Mouse (Mus musculus): ENCODE measurements around the gene Fam234b. TPM values are rescaled to one million over a fixed set of nuclear protein-coding genes. Genes with fewer than 3 reads are reported as not detected.
A peak's percentile ranks its signal among the peaks of the same experiment; 100 is the strongest.

The Fam234b gene
- polyA plus RNA-seq, 1 experiment: 22.5 TPM

DNA sequence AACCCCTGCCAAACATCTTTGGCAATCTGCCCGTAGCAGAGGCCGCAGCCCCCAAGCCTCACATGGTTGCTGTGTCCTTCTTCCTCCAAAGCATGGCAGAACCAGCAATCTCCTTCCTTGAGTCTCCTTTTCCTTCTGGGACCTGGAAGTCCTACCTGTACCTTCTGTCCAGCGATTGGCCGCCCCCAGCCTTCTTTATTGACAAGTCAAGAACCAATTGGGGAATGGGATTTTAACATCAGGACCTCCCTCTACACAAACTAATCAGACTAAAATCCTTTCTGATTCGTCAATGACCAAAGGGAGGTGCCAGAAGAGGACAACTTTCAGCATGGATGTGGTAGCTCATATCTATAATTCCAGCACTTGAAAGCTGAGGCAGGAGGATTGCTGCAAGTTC is 22.1 kb downstream of the Fam234b start:
- peaks cover 53% of the 10 kb centered on the region for H3K36me3 ChIP-seq (ENCODE audit: control insufficient read depth, insufficient read depth, low read length)
- no peaks in the 10 kb centered on the region for H3K4me1 ChIP-seq (ENCODE audit: control insufficient read depth, insufficient read depth, insufficient read length, low read length)
- no peak overlapping the region for H3K27ac ChIP-seq (ENCODE audit: insufficient read depth, low read depth, low read length)
- H3K4me3 ChIP-seq (ENCODE audit: low read depth, low read length): no peak overlapping the region
- WGBS: 88% methylated on average over 5 of the region's 5 CpGs
- no peaks in the 10 kb centered on the region for H3K27me3 ChIP-seq (ENCODE audit: control insufficient read depth, insufficient read depth, low read length)
- no peak for TF ChIP-seq CTCF (IDR thresholded peaks at IDR 0.05; ENCODE audit: extremely low read depth, insufficient read length, insufficient replicate concordance, low read depth, low read length)

GRCm38 (mm10) chr6:135223786-135224416 is 26.1 kb downstream of the Fam234b start:
- no peaks in the 10 kb centered on the region for H3K4me1 ChIP-seq (ENCODE audit: control insufficient read depth, insufficient read depth, insufficient read length, low read length)
- H3K27me3 ChIP-seq (ENCODE audit: control insufficient read depth, insufficient read depth, low read length): no peaks in the 10 kb centered on the region
- peaks cover 64% of the 10 kb centered on the region for H3K36me3 ChIP-seq (ENCODE audit: control insufficient read depth, insufficient read depth, low read length)
- TF ChIP-seq POLR2A (IDR thresholded peaks at IDR 0.05; ENCODE audit: low read depth, low read length): no peak
- no peak for TF ChIP-seq CTCF (IDR thresholded peaks at IDR 0.05; ENCODE audit: extremely low read depth, insufficient read length, insufficient replicate concordance, low read depth, low read length)
- no peak overlapping the region for H3K4me3 ChIP-seq (ENCODE audit: low read depth, low read length)
- 85% methylated on average over 6 of the region's 6 CpGs for WGBS
- no peak overlapping the region for H3K27ac ChIP-seq (ENCODE audit: insufficient read depth, low read depth, low read length)

DNA sequence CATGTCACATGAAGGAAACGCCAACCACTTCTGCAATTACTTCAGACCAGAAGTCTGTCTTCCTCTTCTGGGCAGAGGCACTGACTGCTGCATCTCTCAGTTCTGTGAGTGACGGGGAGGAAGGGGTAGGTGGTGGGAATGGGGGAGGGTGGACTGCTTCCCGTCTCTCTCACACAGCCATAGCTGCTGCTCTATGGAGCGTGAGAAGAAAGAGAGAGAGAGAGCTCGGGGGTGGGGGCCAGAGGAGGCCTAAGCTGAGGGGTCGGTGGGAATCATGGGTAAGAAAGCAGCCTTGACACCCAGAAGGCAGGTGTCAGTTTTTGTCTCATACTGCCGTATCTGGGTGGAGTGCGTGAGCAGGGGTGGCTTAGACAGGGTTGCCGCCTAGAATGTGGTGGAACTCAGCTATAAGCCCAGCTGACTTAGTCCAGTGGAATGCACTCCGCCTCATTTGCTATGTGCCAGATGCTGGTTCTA is 30.7 kb downstream of the Fam234b start:
- no peak for TF ChIP-seq POLR2A (IDR thresholded peaks at IDR 0.05; ENCODE audit: low read depth, low read length)
- TF ChIP-seq CTCF (IDR thresholded peaks at IDR 0.05; ENCODE audit: extremely low read depth, insufficient read length, insufficient replicate concordance, low read depth, low read length): no peak
- Histone ChIP-seq H3K27me3 (ENCODE audit: control insufficient read depth, insufficient read depth, low read length) (no peaks in the 10 kb centered on the region), H3K4me1 (ENCODE audit: control insufficient read depth, insufficient read depth, insufficient read length, low read length) (no peaks in the 10 kb centered on the region), H3K36me3 (ENCODE audit: control insufficient read depth, insufficient read depth, low read length) (peaks cover 69% of the 10 kb centered on the region), H3K27ac (ENCODE audit: insufficient read depth, low read depth, low read length) (0 out of 2 replicates have a peak overlapping the region, but pooled peaks have one; percentile 5), H3K4me3 (ENCODE audit: low read depth, low read length) (no peak overlapping the region)
- 79% methylated on average over 10 of the region's 10 CpGs for WGBS

DNA sequence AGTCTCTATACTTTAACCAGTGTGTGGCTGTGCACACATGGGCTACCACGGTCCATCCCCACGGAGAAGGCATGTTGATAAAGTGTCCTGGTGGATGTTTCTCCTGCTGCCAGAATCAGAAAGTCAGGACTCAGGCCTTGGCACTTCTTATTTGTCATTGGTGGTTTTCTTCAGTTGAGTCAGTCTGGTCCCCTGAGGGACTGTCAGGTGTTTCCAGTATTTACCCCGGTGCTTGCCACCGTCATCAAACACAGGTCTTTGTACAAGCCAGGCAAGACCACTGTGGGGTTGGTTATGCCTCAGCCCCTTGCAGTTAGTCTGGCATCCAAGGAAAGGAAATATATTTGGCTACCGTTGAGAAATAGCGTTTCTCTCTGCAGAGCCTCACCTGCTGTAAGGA is 32.8 kb downstream of the Fam234b start:
- WGBS: 82% methylated on average over 6 of the region's 6 CpGs
- Histone ChIP-seq H3K4me3 (ENCODE audit: low read depth, low read length) (no peak overlapping the region), H3K27ac (ENCODE audit: insufficient read depth, low read depth, low read length) (no peak overlapping the region), H3K27me3 (ENCODE audit: control insufficient read depth, insufficient read depth, low read length) (no peaks in the 10 kb centered on the region), H3K4me1 (ENCODE audit: control insufficient read depth, insufficient read depth, insufficient read length, low read length) (no peaks in the 10 kb centered on the region), H3K36me3 (ENCODE audit: control insufficient read depth, insufficient read depth, low read length) (peaks cover 70% of the 10 kb centered on the region)
- TF ChIP-seq CTCF (IDR thresholded peaks at IDR 0.05; ENCODE audit: extremely low read depth, insufficient read length, insufficient replicate concordance, low read depth, low read length): no peak
- TF ChIP-seq POLR2A (IDR thresholded peaks at IDR 0.05; ENCODE audit: low read depth, low read length): no peak

GRCm38 (mm10) chr6:135232443-135233182 is 34.8 kb downstream of the Fam234b start:
- no peak overlapping the region for H3K27ac ChIP-seq (ENCODE audit: insufficient read depth, low read depth, low read length)
- H3K27me3 ChIP-seq (ENCODE audit: control insufficient read depth, insufficient read depth, low read length): no peaks in the 10 kb centered on the region
- WGBS: 85% methylated on average over 12 of the region's 12 CpGs
- no peak for TF ChIP-seq CTCF (IDR thresholded peaks at IDR 0.05; ENCODE audit: extremely low read depth, insufficient read length, insufficient replicate concordance, low read depth, low read length)
- no peak for TF ChIP-seq POLR2A (IDR thresholded peaks at IDR 0.05; ENCODE audit: low read depth, low read length)
- H3K4me3 ChIP-seq (ENCODE audit: low read depth, low read length): no peak overlapping the region
- no peaks in the 10 kb centered on the region for H3K4me1 ChIP-seq (ENCODE audit: control insufficient read depth, insufficient read depth, insufficient read length, low read length)
- peaks cover 66% of the 10 kb centered on the region for H3K36me3 ChIP-seq (ENCODE audit: control insufficient read depth, insufficient read depth, low read length)

GRCm38 (mm10) chr6:135235742-135236141 is 38.0 kb downstream of the Fam234b start:
- WGBS: 88% methylated on average over 3 of the region's 3 CpGs
- Histone ChIP-seq H3K4me1 (ENCODE audit: control insufficient read depth, insufficient read depth, insufficient read length, low read length) (no peaks in the 10 kb centered on the region), H3K27ac (ENCODE audit: insufficient read depth, low read depth, low read length) (no peak overlapping the region), H3K27me3 (ENCODE audit: control insufficient read depth, insufficient read depth, low read length) (no peaks in the 10 kb centered on the region), H3K36me3 (ENCODE audit: control insufficient read depth, insufficient read depth, low read length) (peaks cover 49% of the 10 kb centered on the region), H3K4me3 (ENCODE audit: low read depth, low read length) (no peak overlapping the region)
- TF ChIP-seq POLR2A (IDR thresholded peaks at IDR 0.05; ENCODE audit: low read depth, low read length) (no peak), CTCF (IDR thresholded peaks at IDR 0.05; ENCODE audit: extremely low read depth, insufficient read length, insufficient replicate concordance, low read depth, low read length) (no peak)

DNA sequence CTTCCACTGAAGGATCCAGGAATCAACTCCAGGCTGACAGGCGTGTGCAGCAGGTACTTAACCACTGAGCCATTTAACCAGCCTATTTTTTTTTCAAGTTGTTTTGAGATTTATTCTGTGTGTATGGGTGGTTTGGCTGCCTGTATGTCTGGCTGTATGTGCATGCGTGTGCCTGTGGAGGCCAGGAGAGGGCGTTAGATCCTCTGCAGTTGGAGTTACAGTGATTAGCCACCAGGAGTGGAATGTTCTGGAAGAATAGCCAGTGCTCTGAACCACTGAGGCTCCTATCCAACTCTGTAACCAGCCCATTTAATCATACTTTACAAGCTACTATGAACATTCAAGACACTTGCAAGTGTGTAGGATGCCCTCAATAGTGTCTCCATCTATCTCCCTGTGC is 38.8 kb downstream of the Fam234b start:
- Histone ChIP-seq H3K27me3 (ENCODE audit: control insufficient read depth, insufficient read depth, low read length) (no peaks in the 10 kb centered on the region), H3K27ac (ENCODE audit: insufficient read depth, low read depth, low read length) (no peak overlapping the region), H3K4me1 (ENCODE audit: control insufficient read depth, insufficient read depth, insufficient read length, low read length) (no peaks in the 10 kb centered on the region), H3K4me3 (ENCODE audit: low read depth, low read length) (no peak overlapping the region), H3K36me3 (ENCODE audit: control insufficient read depth, insufficient read depth, low read length) (peaks cover 45% of the 10 kb centered on the region)
- 86% methylated on average over 3 of the region's 3 CpGs for WGBS
- no peak for TF ChIP-seq POLR2A (IDR thresholded peaks at IDR 0.05; ENCODE audit: low read depth, low read length)
- no peak for TF ChIP-seq CTCF (IDR thresholded peaks at IDR 0.05; ENCODE audit: extremely low read depth, insufficient read length, insufficient replicate concordance, low read depth, low read length)

Data from small intestine, adult 2 months (tissue).